Mouse (Mus musculus) adrenal gland, postnatal 4 days (tissue): Measurements from ENCODE around the gene Tie1. TPM values are rescaled to one million over a fixed set of nuclear protein-coding genes. Genes with fewer than 3 reads are reported as not detected.
"Not testable (repeated sequence)": the region's sequence is repeated elsewhere in the genome, so short reads cannot be mapped to it uniquely, and the experiment has no call there.

Source experiments
- DNase-seq, 2 experiments: peaks; one replicate each; pipeline ENCODE4 v3.0.0; 2021 to 2022; ENCODE audit warnings: low spot score in 2 of 2, mixed read lengths in 2 of 2
- long read RNA-seq, 2 experiments: library from polyadenylated mRNA; stranded (forward); transcript quantifications; one replicate each; pipeline ENCODE4 v2.0.0; 2021
- total RNA-seq, 2 experiments: library from RNA; stranded (reverse); gene quantifications; 2 replicates each; pipeline ENCODE4 v1.2.3; 2021

The Tie1 gene
- total RNA-seq: 10 to 100 TPM; 55.6 to 56.8 TPM
- long read RNA-seq, experiment 1, full-length matches to known transcripts: 21 of 56 reads
- long read RNA-seq, experiment 1, partial matches to known transcripts: 10 of 56 reads
- long read RNA-seq, experiment 1, other reads (novel, unspliced or antisense): 25 of 56 reads
- long read RNA-seq, experiment 2, full-length matches to known transcripts: 86 of 160 reads
- long read RNA-seq, experiment 2, partial matches to known transcripts: 43 of 160 reads
- long read RNA-seq, experiment 2, other reads (novel, unspliced or antisense): 31 of 160 reads

GRCm38 (mm10) chr4:118489717-118490132 lies at the start of gene Tie1:
Tie1 (minus strand) TSS chr4:118490061.
- no peak for DNase-seq

GRCm38 (mm10) chr4:118537801-118538200 lies 47.9 kb upstream of the Tie1 start:
- no peak for DNase-seq

- no peak for DNase-seq
Observed at GRCm38 (mm10) chr4:118535610-118536009, 45.7 kb upstream of the Tie1 start.

GRCm38 (mm10) chr4:118533605-118534004 lies 43.7 kb upstream of the Tie1 start:
- no peak for DNase-seq

GRCm38 (mm10) chr4:118533156-118533555 lies 43.3 kb upstream of the Tie1 start:
- no peak for DNase-seq

- no peak for DNase-seq
Observed at GRCm38 (mm10) chr4:118532663-118533062, 42.8 kb upstream of the Tie1 start.

- DNase-seq: no peak
Observed at GRCm38 (mm10) chr4:118527720-118528119, 37.9 kb upstream of the Tie1 start.

- DNase-seq: no peak
Observed at GRCm38 (mm10) chr4:118527335-118527681, 37.4 kb upstream of the Tie1 start.

- no peak for DNase-seq
Observed at GRCm38 (mm10) chr4:118526408-118527334, 36.8 kb upstream of the Tie1 start, which contains the start of gene 2610528J11Rik. 2610528J11Rik (plus strand) TSS chr4:118526999.

GRCm38 (mm10) chr4:118525779-118526178 lies 35.9 kb upstream of the Tie1 start:
- no peak for DNase-seq

- no peak for DNase-seq
Observed at GRCm38 (mm10) chr4:118523976-118524375, 34.1 kb upstream of the Tie1 start.

GRCm38 (mm10) chr4:118522248-118522647 lies 32.4 kb upstream of the Tie1 start:
- DNase-seq: no peak

GRCm38 (mm10) chr4:118518208-118518607 lies 28.3 kb upstream of the Tie1 start:
- no peak for DNase-seq

- DNase-seq: no peak
Observed at GRCm38 (mm10) chr4:118517497-118518146, 27.8 kb upstream of the Tie1 start.

- DNase-seq: no peak
Observed at GRCm38 (mm10) chr4:118516699-118517496, 27.0 kb upstream of the Tie1 start.

GRCm38 (mm10) chr4:118509050-118509449 lies 19.2 kb upstream of the Tie1 start:
- DNase-seq: no peak

- not testable (repeated sequence) for DNase-seq
Observed at GRCm38 (mm10) chr4:118507171-118507570, 17.3 kb upstream of the Tie1 start.

- DNase-seq: no peak
Observed at GRCm38 (mm10) chr4:118505551-118505950, 15.7 kb upstream of the Tie1 start.

- DNase-seq: no peak
Observed at GRCm38 (mm10) chr4:118500792-118501191, 10.9 kb upstream of the Tie1 start.

- no peak for DNase-seq
Observed at GRCm38 (mm10) chr4:118500171-118500724, 10.4 kb upstream of the Tie1 start.

GRCm38 (mm10) chr4:118490461-118490860 lies 600 bp upstream of the Tie1 start:
- DNase-seq: no peak
